Mouse (Mus musculus) embryonic facial prominence, embryonic 15.5 days (tissue): ENCODE results near the gene Calm3. TPM values are rescaled to one million over a fixed set of nuclear protein-coding genes. Genes with fewer than 3 reads are reported as not detected.

Source experiments
- ATAC-seq: fragments of 200-750 bp; cut with Nextera tagmentation; 2 replicates; pipeline ENCODE4 v1.8.0; 2017; ENCODE audit warnings: low read depth, moderate TSS enrichment; ENCODE audit not compliant: insufficient number of reproducible peaks, low FRiP score, low TSS enrichment
- H3K27ac ChIP-seq: fragments of 300-500 bp; sonication (generic); replicated peaks from 2 replicates; pipeline ENCODE4 v1.5.1; 2015; ENCODE audit warnings: mild to moderate bottlenecking, inconsistent platforms
- H3K27me3 ChIP-seq: fragments of 300-500 bp; sonication (generic); 2 replicates; pipeline ENCODE4 v1.6.1; 2015; ENCODE audit warnings: inconsistent platforms
- H3K36me3 ChIP-seq: fragments of 300-500 bp; sonication (generic); 2 replicates; pipeline ENCODE4 v1.6.1; 2015; ENCODE audit warnings: mild to moderate bottlenecking, inconsistent platforms
- H3K4me1 ChIP-seq: fragments of 300-500 bp; sonication (generic); 2 replicates; pipeline ENCODE4 v1.6.1; 2015; ENCODE audit warnings: inconsistent platforms
- H3K4me2 ChIP-seq: fragments of 300-500 bp; sonication (generic); replicated peaks from 2 replicates; pipeline ENCODE4 v1.6.1; 2015; ENCODE audit warnings: mild to moderate bottlenecking, inconsistent platforms
- H3K4me3 ChIP-seq: fragments of 300-500 bp; sonication (generic); replicated peaks from 2 replicates; pipeline ENCODE4 v1.5.1; 2015; ENCODE audit warnings: mild to moderate bottlenecking, inconsistent platforms
- H3K9ac ChIP-seq: fragments of 300-500 bp; sonication (generic); 2 replicates; pipeline ENCODE4 v1.6.1; 2015; ENCODE audit warnings: inconsistent platforms
- H3K9me3 ChIP-seq: fragments of 300-500 bp; sonication (generic); replicated peaks from 2 replicates; pipeline ENCODE4 v1.6.1; 2016; ENCODE audit warnings: inconsistent platforms
- WGBS: fragments of 180-500 bp; shearing (Covaris S2); methylation state at CpG from one replicate; pipeline ENCODE4 v1.1.7; 2015; 5-methylcytosine and 5-hydroxymethylcytosine counted together
- polyA plus RNA-seq: library from polyadenylated mRNA; unstranded; fragments of >200 nt; fragmentation: Nextera tagmentation; extraction: Ambion mirVana; gene quantifications from 2 replicates; pipeline ENCODE4 v1.2.1, GENCODE M21; 2015

Calm3 gene
- polyA plus RNA-seq, 1 experiment from 2014 or later = 138 TPM

- 81% methylated on average over 2 of the region's 2 CpGs for WGBS
- Histone ChIP-seq H3K4me3 (no peak overlapping the region), H3K27me3 (no peaks in the 10 kb centered on the region), H3K9ac (no peak overlapping the region), H3K9me3 (no peaks in the 10 kb centered on the region), H3K4me1 (peaks cover 51% of the 10 kb centered on the region), H3K4me2 (no peak overlapping the region), H3K36me3 (no peaks in the 10 kb centered on the region), H3K27ac (no peak overlapping the region)
- ATAC-seq = no peak
Measured at GRCm38 (mm10) chr7:16903439-16903955, 20.4 kb downstream of the Calm3 start.

- Histone ChIP-seq H3K9me3 (no peaks in the 10 kb centered on the region), H3K36me3 (no peaks in the 10 kb centered on the region), H3K4me3 (no peak overlapping the region), H3K4me2 (no peak overlapping the region), H3K27ac (no peak overlapping the region), H3K4me1 (peaks cover 30% of the 10 kb centered on the region), H3K27me3 (no peaks in the 10 kb centered on the region), H3K9ac (no peak overlapping the region)
- peak; percentile 49; the same call in 1 of the 2 replicates for ATAC-seq
- WGBS = 24% methylated on average over 5 of the region's 5 CpGs
Measured at GRCm38 (mm10) chr7:16900526-16900925, 23.4 kb downstream of the Calm3 start.

GRCm38 (mm10) chr7:16895511-16895910 is 28.4 kb downstream of the Calm3 start:
- Histone ChIP-seq H3K4me1 (peaks cover 64% of the 10 kb centered on the region), H3K9me3 (no peaks in the 10 kb centered on the region), H3K4me3 (peak overlapping the region; percentile 20), H3K36me3 (no peaks in the 10 kb centered on the region), H3K27ac (no peak overlapping the region), H3K27me3 (peaks cover 8% of the 10 kb centered on the region), H3K4me2 (peak overlapping the region; percentile 40), H3K9ac (no peak overlapping the region)
- ATAC-seq = no peak
- 32% methylated on average over 10 of the region's 10 CpGs for WGBS

GRCm38 (mm10) chr7:16895000-16895399 is 28.9 kb downstream of the Calm3 start:
- H3K27ac ChIP-seq = no peak overlapping the region
- H3K36me3 ChIP-seq = no peaks in the 10 kb centered on the region
- H3K9me3 ChIP-seq = no peaks in the 10 kb centered on the region
- under 1% methylated on average over 24 of the region's 24 CpGs for WGBS
- H3K4me1 ChIP-seq = peaks cover 64% of the 10 kb centered on the region
- H3K27me3 ChIP-seq = peaks cover 8% of the 10 kb centered on the region
- no peak for ATAC-seq
- no peak overlapping the region for H3K9ac ChIP-seq
- H3K4me3 ChIP-seq = peak overlapping the region; percentile 20
- H3K4me2 ChIP-seq = peak overlapping the region; percentile 40

- H3K36me3 ChIP-seq = no peaks in the 10 kb centered on the region
- 3% methylated on average over 4 of the region's 4 CpGs for WGBS
- H3K27ac ChIP-seq = no peak overlapping the region
- H3K4me1 ChIP-seq = peaks cover 62% of the 10 kb centered on the region
- peaks cover 8% of the 10 kb centered on the region for H3K27me3 ChIP-seq
- H3K9ac ChIP-seq = no peak overlapping the region
- H3K4me2 ChIP-seq = peak overlapping the region; percentile 40
- ATAC-seq = peak; percentile 13; the same call in 1 of the 2 replicates
- peak overlapping the region; percentile 20 for H3K4me3 ChIP-seq
- no peaks in the 10 kb centered on the region for H3K9me3 ChIP-seq
Measured at GRCm38 (mm10) chr7:16894279-16894678, 29.6 kb downstream of the Calm3 start.

- Histone ChIP-seq H3K36me3 (no peaks in the 10 kb centered on the region), H3K9me3 (no peaks in the 10 kb centered on the region), H3K9ac (no peak overlapping the region), H3K4me1 (peaks cover 60% of the 10 kb centered on the region), H3K27ac (no peak overlapping the region), H3K4me2 (peak overlapping the region; percentile 67; the same call in 1 of the 2 replicates), H3K27me3 (peaks cover 8% of the 10 kb centered on the region), H3K4me3 (0 out of 2 replicates have a peak overlapping the region, but pooled peaks have one; percentile 7)
- WGBS = 5% methylated on average over 6 of the region's 6 CpGs
- no peak for ATAC-seq
Measured at GRCm38 (mm10) chr7:16893612-16894011, 30.3 kb downstream of the Calm3 start.

- H3K9me3 ChIP-seq = no peaks in the 10 kb centered on the region
- WGBS = 29% methylated on average over 9 of the region's 9 CpGs
- H3K27me3 ChIP-seq = peaks cover 8% of the 10 kb centered on the region
- no peak for ATAC-seq
- H3K4me3 ChIP-seq = peak overlapping the region; percentile 40
- H3K9ac ChIP-seq = no peak overlapping the region
- H3K27ac ChIP-seq = peak overlapping the region; percentile 96; the same call in 1 of the 2 replicates
- H3K4me1 ChIP-seq = peaks cover 64% of the 10 kb centered on the region
- H3K36me3 ChIP-seq = peaks cover 12% of the 10 kb centered on the region; the same call in 1 of the 2 replicates
- H3K4me2 ChIP-seq = peak overlapping the region; percentile 67
Measured at GRCm38 (mm10) chr7:16892352-16892730, 31.6 kb downstream of the Calm3 start.

GRCm38 (mm10) chr7:16891641-16892351 is 32.1 kb downstream of the Calm3 start, which contains the start of gene Gng8:
Gene Gng8 (plus strand): TSS chr7:16891786.
- H3K4me1 ChIP-seq = peaks cover 64% of the 10 kb centered on the region
- peaks cover 8% of the 10 kb centered on the region for H3K27me3 ChIP-seq
- peak within 1 kb of the TSS; percentile 23; the same call in 1 of the 2 replicates for H3K9ac ChIP-seq
- H3K27ac ChIP-seq = peak within 1 kb of the TSS; percentile 96
- H3K36me3 ChIP-seq = peaks cover 15% of the 10 kb centered on the region; the same call in 1 of the 2 replicates
- H3K4me3 ChIP-seq = peak within 1 kb of the TSS; percentile 40
- H3K4me2 ChIP-seq = peak within 1 kb of the TSS; percentile 67
- ATAC-seq = peak; percentile 84
- H3K9me3 ChIP-seq = no peaks in the 10 kb centered on the region
- under 1% methylated on average over 30 of the region's 30 CpGs for WGBS

GRCm38 (mm10) chr7:16890944-16891343 is 33.0 kb downstream of the Calm3 start:
- Histone ChIP-seq H3K4me1 (peaks cover 66% of the 10 kb centered on the region), H3K36me3 (peaks cover 24% of the 10 kb centered on the region), H3K4me2 (peak overlapping the region; percentile 67), H3K27me3 (peaks cover 14% of the 10 kb centered on the region), H3K9ac (no peak overlapping the region), H3K27ac (peak overlapping the region; percentile 96), H3K9me3 (peaks cover 3% of the 10 kb centered on the region; the same call in 1 of the 2 replicates), H3K4me3 (peak overlapping the region; percentile 40)
- WGBS = 0% methylated on average over 23 of the region's 23 CpGs
- peak; percentile 85 for ATAC-seq

GRCm38 (mm10) chr7:16890536-16890935 is 33.4 kb downstream of the Calm3 start:
- Histone ChIP-seq H3K27ac (peak overlapping the region; percentile 96), H3K9me3 (peaks cover 6% of the 10 kb centered on the region; the same call in 1 of the 2 replicates), H3K4me1 (peaks cover 69% of the 10 kb centered on the region), H3K36me3 (peaks cover 28% of the 10 kb centered on the region), H3K27me3 (peaks cover 18% of the 10 kb centered on the region), H3K4me3 (peak overlapping the region; percentile 40), H3K4me2 (peak overlapping the region; percentile 67), H3K9ac (0 out of 2 replicates have a peak overlapping the region, but pooled peaks have one; percentile 4)
- ATAC-seq = no peak; the same call in 1 of the 2 replicates
- WGBS = 16% methylated on average over 6 of the region's 6 CpGs

GRCm38 (mm10) chr7:16885905-16886304 is 38.0 kb downstream of the Calm3 start:
- Histone ChIP-seq H3K4me2 (peak overlapping the region; percentile 37), H3K9me3 (peaks cover 6% of the 10 kb centered on the region; the same call in 1 of the 2 replicates), H3K27ac (no peak overlapping the region), H3K9ac (no peak overlapping the region), H3K27me3 (peaks cover 11% of the 10 kb centered on the region; the same call in 1 of the 2 replicates), H3K4me1 (peaks cover 33% of the 10 kb centered on the region), H3K4me3 (peak overlapping the region; percentile 39), H3K36me3 (peaks cover 54% of the 10 kb centered on the region)
- WGBS = 56% methylated on average over 59 of the region's 59 CpGs
- no peak for ATAC-seq
